Mouse (Mus musculus) forebrain, postnatal 0 days (tissue): ENCODE data around the gene Tma16. TPM values are rescaled to one million over a fixed set of nuclear protein-coding genes. Genes with fewer than 3 reads are reported as not detected.
A peak's percentile ranks its signal among the peaks of the same experiment; 100 is the strongest.

Experiments
- ATAC-seq: fragments of 200-750 bp; cut with Nextera tagmentation; 2 replicates; pipeline ENCODE4 v1.8.0; 2017; ENCODE audit warnings: mild to moderate bottlenecking, moderate library complexity
- DNase-seq: peaks from one replicate; pipeline ENCODE4 v3.0.0-alpha.2; 2015
- H3K27ac ChIP-seq: fragments of 300-500 bp; sonication (generic); 2 replicates; pipeline ENCODE4 v1.5.1; 2014; ENCODE audit warnings: low read depth, mild to moderate bottlenecking, antibody characterized with exemption, low read length, moderate library complexity, mixed read lengths
- H3K27me3 ChIP-seq: fragments of 300-500 bp; sonication (generic); 2 replicates; pipeline ENCODE4 v1.6.1; 2014; ENCODE audit warnings: mild to moderate bottlenecking, low read length, mixed read lengths; ENCODE audit not compliant: insufficient read depth
- H3K36me3 ChIP-seq: fragments of 300-500 bp; sonication (generic); 2 replicates; pipeline ENCODE4 v1.6.1; 2014; ENCODE audit warnings: mild to moderate bottlenecking, moderate library complexity; ENCODE audit not compliant: insufficient read depth
- H3K4me1 ChIP-seq: fragments of 300-500 bp; sonication (generic); 2 replicates; pipeline ENCODE4 v1.6.1; 2014; ENCODE audit warnings: antibody characterized with exemption; ENCODE audit not compliant: insufficient read depth
- H3K4me2 ChIP-seq: fragments of 300-500 bp; sonication (generic); 2 replicates; pipeline ENCODE4 v1.6.1; 2014; ENCODE audit warnings: low read depth, mild to moderate bottlenecking, moderate library complexity
- H3K4me3 ChIP-seq: fragments of 300-500 bp; sonication (generic); 2 replicates; pipeline ENCODE4 v1.5.1; 2014; ENCODE audit warnings: low read depth, low read length, mixed read lengths
- H3K9ac ChIP-seq: fragments of 300-500 bp; sonication (generic); 2 replicates; pipeline ENCODE4 v1.6.1; 2014; ENCODE audit warnings: mild to moderate bottlenecking
- H3K9me3 ChIP-seq: fragments of 300-500 bp; sonication (generic); 2 replicates; pipeline ENCODE4 v1.6.1; 2016; ENCODE audit warnings: low read length
- CTCF ChIP-seq: sonication (generic); IDR thresholded peaks from 2 replicates; pipeline ENCODE4 v1.5.1; 2016; ENCODE audit warnings: antibody characterized with exemption, control low read depth, low read depth
- whole genome bisulfite sequencing: fragments of 180-500 bp; shearing (Covaris S2); extraction: QIAGEN DNeasy Blood & Tissue Kit; methylation state at CpG from one replicate; pipeline ENCODE4 v1.1.7; 2014; 5-methylcytosine and 5-hydroxymethylcytosine counted together
- polyA plus RNA-seq: library from polyadenylated mRNA; unstranded; fragments of >200 nt; fragmentation: Nextera tagmentation; extraction: Ambion mirVana; gene quantifications from 2 replicates; pipeline ENCODE4 v1.2.1, GENCODE M21; 2015
- total RNA-seq: library from RNA; depleted of rRNA; stranded (reverse); fragments of >200 nt; gene quantifications from 2 replicates; pipeline ENCODE4 v1.2.3, GENCODE M21; 2014

Gene Tma16
- total and polyA plus RNA-seq, 2 experiments from 2014 or later, result 12.7 to 22.1 TPM

- Histone ChIP-seq H3K27ac (no peak overlapping the region), H3K4me2 (no peak overlapping the region), H3K4me3 (no peak overlapping the region), H3K4me1 (no peaks in the 10 kb centered on the region), H3K36me3 (no peaks in the 10 kb centered on the region), H3K27me3 (0 out of 2 replicates have a peak, but pooled peaks cover 3% of the 10 kb centered on the region), H3K9ac (no peak overlapping the region), H3K9me3 (no peaks in the 10 kb centered on the region)
- WGBS, result 79% methylated on average over 3 of the region's 3 CpGs
- ATAC-seq, result no peak
- TF ChIP-seq CTCF, result peak; percentile 25; the same call in 1 of the 2 replicates
- no peak for DNase-seq
These were observed 41.0 kb downstream of the Tma16 start for GRCm38 (mm10) chr8:66445351-66445750.

- TF ChIP-seq CTCF, result no peak
- H3K4me3 ChIP-seq, result no peak overlapping the region
- no peak overlapping the region for H3K4me2 ChIP-seq
- H3K36me3 ChIP-seq, result no peaks in the 10 kb centered on the region
- H3K9ac ChIP-seq, result no peak overlapping the region
- ATAC-seq, result no peak
- WGBS, result 77% methylated on average over 5 of the region's 5 CpGs
- 0 out of 2 replicates have a peak, but pooled peaks cover 3% of the 10 kb centered on the region for H3K27me3 ChIP-seq
- no peak for DNase-seq
- no peaks in the 10 kb centered on the region for H3K4me1 ChIP-seq
- no peaks in the 10 kb centered on the region for H3K9me3 ChIP-seq
- no peak overlapping the region for H3K27ac ChIP-seq
These were observed 42.2 kb downstream of the Tma16 start for GRCm38 (mm10) chr8:66444141-66444540.

- Histone ChIP-seq H3K9ac (no peak overlapping the region), H3K4me3 (no peak overlapping the region), H3K4me2 (no peak overlapping the region), H3K36me3 (no peaks in the 10 kb centered on the region), H3K27me3 (0 out of 2 replicates have a peak, but pooled peaks cover 3% of the 10 kb centered on the region), H3K27ac (no peak overlapping the region), H3K4me1 (no peaks in the 10 kb centered on the region), H3K9me3 (no peaks in the 10 kb centered on the region)
- DNase-seq (peak; percentile 79), ATAC-seq (peak; percentile 75)
- 24% methylated on average over 1 of the region's 1 CpGs for WGBS
- peak; percentile 92 for TF ChIP-seq CTCF
These were observed 43.6 kb downstream of the Tma16 start for GRCm38 (mm10) chr8:66442778-66443177.

GRCm38 (mm10) chr8:66441123-66441522, 45.2 kb downstream of the Tma16 start:
- peak; percentile 87 for ATAC-seq

GRCm38 (mm10) chr8:66438468-66438867, 47.9 kb downstream of the Tma16 start:
- DNase-seq, result no peak
- ATAC-seq, result no peak

More at GRCm38 (mm10) chr8:66441123-66441522, 45.2 kb downstream of the Tma16 start:
- Histone ChIP-seq H3K4me1 (no peaks in the 10 kb centered on the region), H3K27me3 (0 out of 2 replicates have a peak, but pooled peaks cover 3% of the 10 kb centered on the region), H3K27ac (no peak overlapping the region), H3K9me3 (no peaks in the 10 kb centered on the region), H3K4me2 (no peak overlapping the region), H3K9ac (no peak overlapping the region), H3K36me3 (no peaks in the 10 kb centered on the region), H3K4me3 (no peak overlapping the region)
- 2% methylated on average over 1 of the region's 1 CpGs for WGBS
- TF ChIP-seq CTCF, result peak; percentile 70
- DNase-seq, result peak; percentile 56

GRCm38 (mm10) chr8:66437929-66438328, 48.4 kb downstream of the Tma16 start:
- no peak overlapping the region for H3K4me2 ChIP-seq

More at GRCm38 (mm10) chr8:66438468-66438867, 47.9 kb downstream of the Tma16 start:
- Histone ChIP-seq H3K27me3 (no peaks in the 10 kb centered on the region), H3K36me3 (no peaks in the 10 kb centered on the region), H3K4me2 (no peak overlapping the region), H3K4me1 (no peaks in the 10 kb centered on the region), H3K9me3 (no peaks in the 10 kb centered on the region), H3K9ac (no peak overlapping the region), H3K27ac (no peak overlapping the region), H3K4me3 (no peak overlapping the region)
- WGBS, result 82% methylated on average over 4 of the region's 4 CpGs
- TF ChIP-seq CTCF, result no peak

GRCm38 (mm10) chr8:66436804-66437203, 49.5 kb downstream of the Tma16 start:
- H3K36me3 ChIP-seq, result no peaks in the 10 kb centered on the region
- no peak overlapping the region for H3K27ac ChIP-seq
- DNase-seq (no peak), ATAC-seq (no peak)
- no peak overlapping the region for H3K4me2 ChIP-seq
- H3K9me3 ChIP-seq, result no peaks in the 10 kb centered on the region
- H3K4me3 ChIP-seq, result no peak overlapping the region
- no peaks in the 10 kb centered on the region for H3K27me3 ChIP-seq
- no peaks in the 10 kb centered on the region for H3K4me1 ChIP-seq
- TF ChIP-seq CTCF, result no peak
- 94% methylated on average over 1 of the region's 1 CpGs for WGBS
- no peak overlapping the region for H3K9ac ChIP-seq

More at GRCm38 (mm10) chr8:66437929-66438328, 48.4 kb downstream of the Tma16 start:
- Histone ChIP-seq H3K4me3 (no peak overlapping the region), H3K9me3 (no peaks in the 10 kb centered on the region), H3K27ac (no peak overlapping the region), H3K27me3 (no peaks in the 10 kb centered on the region), H3K9ac (no peak overlapping the region), H3K4me1 (no peaks in the 10 kb centered on the region), H3K36me3 (no peaks in the 10 kb centered on the region)
- TF ChIP-seq CTCF, result no peak
- 81% methylated on average over 3 of the region's 3 CpGs for WGBS
- ATAC-seq (no peak), DNase-seq (no peak)

- ATAC-seq (no peak), DNase-seq (no peak)
- Histone ChIP-seq H3K9me3 (no peaks in the 10 kb centered on the region), H3K9ac (no peak overlapping the region), H3K4me3 (no peak overlapping the region), H3K4me2 (no peak overlapping the region), H3K27ac (no peak overlapping the region), H3K27me3 (no peaks in the 10 kb centered on the region), H3K4me1 (no peaks in the 10 kb centered on the region), H3K36me3 (no peaks in the 10 kb centered on the region)
- TF ChIP-seq CTCF, result no peak
These were observed 52.8 kb downstream of the Tma16 start for GRCm38 (mm10) chr8:66433577-66433976.
